Mouse (Mus musculus) lung, embryonic 16.5 days (tissue): ENCODE data around the gene Ube2g1. TPM values are rescaled to one million over a fixed set of nuclear protein-coding genes. Genes with fewer than 3 reads are reported as not detected.

ENCODE experiments used
- ATAC-seq: fragments of 200-750 bp; cut with Nextera tagmentation; 2 replicates; pipeline ENCODE4 v1.8.0; 2017; ENCODE audit warnings: low read depth, mild to moderate bottlenecking, moderate library complexity
- H3K27ac ChIP-seq: fragments of 300-500 bp; sonication (generic); 2 replicates; pipeline ENCODE4 v1.5.1; 2014; ENCODE audit warnings: mild to moderate bottlenecking, control low read depth, low read length
- H3K27me3 ChIP-seq: fragments of 300-500 bp; sonication (generic); 2 replicates; pipeline ENCODE4 v1.6.1; 2014; ENCODE audit warnings: low read depth, low read length, mixed read lengths; ENCODE audit not compliant: control insufficient read depth, insufficient read depth
- H3K36me3 ChIP-seq: fragments of 300-500 bp; sonication (generic); 2 replicates; pipeline ENCODE4 v1.6.1; 2014; ENCODE audit warnings: low read length; ENCODE audit not compliant: control insufficient read depth, insufficient read depth
- H3K4me1 ChIP-seq: fragments of 300-500 bp; sonication (generic); replicated peaks from 2 replicates; pipeline ENCODE4 v1.6.1; 2014; ENCODE audit warnings: low read length, mixed read lengths; ENCODE audit not compliant: control insufficient read depth, insufficient read depth
- H3K4me2 ChIP-seq: fragments of 300-500 bp; sonication (generic); 2 replicates; pipeline ENCODE4 v1.6.1; 2014; ENCODE audit warnings: low read depth, low read length, control low read depth
- H3K4me3 ChIP-seq: fragments of 300-500 bp; sonication (generic); 2 replicates; pipeline ENCODE4 v1.5.1; 2014; ENCODE audit warnings: mild to moderate bottlenecking, low read length, control low read depth
- H3K9ac ChIP-seq: fragments of 300-500 bp; sonication (generic); 2 replicates; pipeline ENCODE4 v1.6.1; 2014; ENCODE audit warnings: low read length, control low read depth
- H3K9me3 ChIP-seq: fragments of 300-500 bp; sonication (generic); 2 replicates; pipeline ENCODE4 v1.6.1; 2016; ENCODE audit warnings: low read length; ENCODE audit not compliant: control insufficient read depth
- whole genome bisulfite sequencing: fragments of 180-500 bp; shearing (Covaris S2); extraction: QIAGEN DNeasy Blood & Tissue Kit; methylation state at CpG from one replicate; pipeline ENCODE4 v1.1.7; 2014; 5-methylcytosine and 5-hydroxymethylcytosine counted together
- polyA plus RNA-seq: library from polyadenylated mRNA; unstranded; fragments of >200 nt; fragmentation: Nextera tagmentation; extraction: Ambion mirVana; gene quantifications from 2 replicates; pipeline ENCODE4 v1.2.1, GENCODE M21; 2015

Ube2g1 gene
- polyA plus RNA-seq, 1 experiment from 2014 or later: 67.2 TPM

GRCm38 (mm10) chr11:72680726-72681125 lies 73.6 kb downstream of the Ube2g1 start:
- H3K9ac ChIP-seq: no peak overlapping the region
- H3K4me2 ChIP-seq: no peak overlapping the region
- H3K9me3 ChIP-seq: no peaks in the 10 kb centered on the region
- no peak overlapping the region for H3K4me3 ChIP-seq
- H3K36me3 ChIP-seq: peaks cover 6% of the 10 kb centered on the region
- no peaks in the 10 kb centered on the region for H3K27me3 ChIP-seq
- no peak for ATAC-seq
- no peak overlapping the region for H3K27ac ChIP-seq
- H3K4me1 ChIP-seq: no peaks in the 10 kb centered on the region

GRCm38 (mm10) chr11:72683402-72683801 lies 76.3 kb downstream of the Ube2g1 start:
- Histone ChIP-seq H3K27ac (no peak overlapping the region), H3K9me3 (no peaks in the 10 kb centered on the region), H3K4me2 (no peak overlapping the region), H3K4me3 (no peak overlapping the region), H3K27me3 (no peaks in the 10 kb centered on the region), H3K4me1 (0 out of 2 replicates have a peak, but pooled peaks cover 2% of the 10 kb centered on the region), H3K9ac (no peak overlapping the region), H3K36me3 (peaks cover 6% of the 10 kb centered on the region)
- ATAC-seq: no peak
- 93% methylated on average over 2 of the region's 2 CpGs for WGBS

GRCm38 (mm10) chr11:72686697-72687096 lies 79.6 kb downstream of the Ube2g1 start:
- ATAC-seq: no peak
- H3K36me3 ChIP-seq: peaks cover 4% of the 10 kb centered on the region
- H3K9ac ChIP-seq: no peak overlapping the region
- H3K9me3 ChIP-seq: no peaks in the 10 kb centered on the region
- H3K4me3 ChIP-seq: no peak overlapping the region
- peaks cover 19% of the 10 kb centered on the region for H3K4me1 ChIP-seq
- no peaks in the 10 kb centered on the region for H3K27me3 ChIP-seq
- no peak overlapping the region for H3K4me2 ChIP-seq
- H3K27ac ChIP-seq: no peak overlapping the region

- peaks cover 4% of the 10 kb centered on the region for H3K36me3 ChIP-seq
- H3K4me2 ChIP-seq: no peak overlapping the region
- peaks cover 22% of the 10 kb centered on the region for H3K4me1 ChIP-seq
- no peaks in the 10 kb centered on the region for H3K27me3 ChIP-seq
- H3K9ac ChIP-seq: no peak overlapping the region
- ATAC-seq: no peak
- H3K9me3 ChIP-seq: no peaks in the 10 kb centered on the region
- H3K27ac ChIP-seq: no peak overlapping the region
- no peak overlapping the region for H3K4me3 ChIP-seq
- 12% methylated on average over 5 of the region's 5 CpGs for WGBS
Measured at GRCm38 (mm10) chr11:72688242-72688641, 81.2 kb downstream of the Ube2g1 start.

GRCm38 (mm10) chr11:72689115-72689514 lies 82.0 kb downstream of the Ube2g1 start:
- Histone ChIP-seq H3K9ac (peak overlapping the region; percentile 90), H3K27me3 (no peaks in the 10 kb centered on the region), H3K4me3 (peak overlapping the region; percentile 96), H3K27ac (no peak overlapping the region; the same call in 1 of the 2 replicates), H3K4me1 (peaks cover 22% of the 10 kb centered on the region), H3K36me3 (peaks cover 2% of the 10 kb centered on the region), H3K4me2 (peak overlapping the region; percentile 71), H3K9me3 (no peaks in the 10 kb centered on the region)
- 50% methylated on average over 3 of the region's 3 CpGs for WGBS
- no peak for ATAC-seq

- Histone ChIP-seq H3K9ac (peak within 1 kb of the TSS; percentile 90), H3K9me3 (no peaks in the 10 kb centered on the region), H3K4me3 (peak within 1 kb of the TSS; percentile 96), H3K4me2 (peak within 1 kb of the TSS; percentile 92), H3K4me1 (peaks cover 22% of the 10 kb centered on the region), H3K27ac (peak within 1 kb of the TSS; percentile 77), H3K36me3 (peaks cover 2% of the 10 kb centered on the region; the same call in 1 of the 2 replicates), H3K27me3 (no peaks in the 10 kb centered on the region)
- ATAC-seq: peak; percentile 99
- under 1% methylated on average over 56 of the region's 56 CpGs for WGBS
Measured at GRCm38 (mm10) chr11:72689551-72690510, 82.7 kb downstream of the Ube2g1 start, which contains the start of gene Ankfy1. Gene Ankfy1 (plus strand): TSS chr11:72690006.

- Histone ChIP-seq H3K27me3 (no peaks in the 10 kb centered on the region), H3K4me2 (no peak overlapping the region), H3K36me3 (no peaks in the 10 kb centered on the region), H3K9me3 (no peaks in the 10 kb centered on the region), H3K27ac (no peak overlapping the region), H3K9ac (no peak overlapping the region), H3K4me3 (no peak overlapping the region), H3K4me1 (peaks cover 22% of the 10 kb centered on the region)
- ATAC-seq: no peak
- 90% methylated on average over 4 of the region's 4 CpGs for WGBS
Measured at GRCm38 (mm10) chr11:72692353-72692752, 85.3 kb downstream of the Ube2g1 start.

- no peaks in the 10 kb centered on the region for H3K9me3 ChIP-seq
- H3K9ac ChIP-seq: no peak overlapping the region
- H3K4me3 ChIP-seq: no peak overlapping the region
- 80% methylated on average over 3 of the region's 3 CpGs for WGBS
- no peak overlapping the region for H3K27ac ChIP-seq
- peaks cover 15% of the 10 kb centered on the region for H3K4me1 ChIP-seq
- no peaks in the 10 kb centered on the region for H3K27me3 ChIP-seq
- no peak overlapping the region for H3K4me2 ChIP-seq
- ATAC-seq: no peak
- no peaks in the 10 kb centered on the region; the same call in 1 of the 2 replicates for H3K36me3 ChIP-seq
Measured at GRCm38 (mm10) chr11:72695025-72695424, 87.9 kb downstream of the Ube2g1 start.

GRCm38 (mm10) chr11:72696368-72696971 lies 89.4 kb downstream of the Ube2g1 start:
- Histone ChIP-seq H3K4me3 (no peak overlapping the region), H3K4me1 (peaks cover 6% of the 10 kb centered on the region), H3K27me3 (no peaks in the 10 kb centered on the region), H3K9me3 (no peaks in the 10 kb centered on the region), H3K36me3 (no peaks in the 10 kb centered on the region; the same call in 1 of the 2 replicates), H3K9ac (no peak overlapping the region), H3K4me2 (no peak overlapping the region), H3K27ac (no peak overlapping the region)
- WGBS: 90% methylated on average over 2 of the region's 2 CpGs
- ATAC-seq: no peak
